Mouse (Mus musculus): ENCODE measurements around the gene Mybpc3. TPM values are rescaled to one million over a fixed set of nuclear protein-coding genes. Genes with fewer than 3 reads are reported as not detected.

The Mybpc3 gene
- 0.05 and 0.06 TPM in 2 replicates for polyA plus RNA-seq (2012; rRNA removed; ENCODE audit: low replicate concordance)

GRCm38 (mm10) chr2:91117585-91118275 is at the start of gene Mybpc3:
Gene Mybpc3, plus strand, starts transcription at chr2:91118144.

GRCm38 (mm10) chr2:91070076-91070800 is 47.7 kb upstream of the Mybpc3 start, which contains the start of gene Slc39a13:
Gene Slc39a13, minus strand, starts transcription at chr2:91070417.

GRCm38 (mm10) chr2:91081775-91082695 is 35.9 kb upstream of the Mybpc3 start, which contains the start of gene Spi1:
Gene Spi1, plus strand, starts transcription at chr2:91082390.

GRCm38 (mm10) chr2:91183711-91184405 is 65.9 kb downstream of the Mybpc3 start, which contains the start of gene Madd:
Gene Madd, minus strand, starts transcription at chr2:91183837.

Other genes starting within 250 kb of the Mybpc3 start
- 0.75 and 7.3 TPM in 2 replicates for gene C1qtnf4, start 232.3 kb upstream of the Mybpc3 start, polyA plus RNA-seq (2012; rRNA removed; ENCODE audit: low replicate concordance)
- 19.5 and 20.9 TPM in 2 replicates for gene Kbtbd4, start 213.4 kb upstream of the Mybpc3 start, polyA plus RNA-seq (2012; rRNA removed; ENCODE audit: low replicate concordance)
- 224 and 304 TPM in 2 replicates for gene Ndufs3, start 213.3 kb upstream of the Mybpc3 start, polyA plus RNA-seq (2012; rRNA removed; ENCODE audit: low replicate concordance)
- 35.7 and 60.4 TPM in 2 replicates for gene Celf1, start 177.8 kb upstream of the Mybpc3 start, polyA plus RNA-seq (2012; rRNA removed; ENCODE audit: low replicate concordance)
- gene Rapsn, start 82.5 kb upstream of the Mybpc3 start, polyA plus RNA-seq (2012; rRNA removed; ENCODE audit: low replicate concordance), result 0.96 and 1.6 TPM in 2 replicates
- gene Psmc3, start 64.1 kb upstream of the Mybpc3 start, polyA plus RNA-seq (2012; rRNA removed; ENCODE audit: low replicate concordance), result 103 and 111 TPM in 2 replicates
- 93.3 and 95.5 TPM in 2 replicates for gene Slc39a13, start 47.7 kb upstream of the Mybpc3 start, polyA plus RNA-seq (2012; rRNA removed; ENCODE audit: low replicate concordance)
- 43.6 and 58.8 TPM in 2 replicates for gene Spi1, start 35.8 kb upstream of the Mybpc3 start, polyA plus RNA-seq (2012; rRNA removed; ENCODE audit: low replicate concordance)
- gene Madd, start 65.7 kb downstream of the Mybpc3 start, polyA plus RNA-seq (2012; rRNA removed; ENCODE audit: low replicate concordance), result 10.4 and 13.9 TPM in 2 replicates
- gene Nr1h3, start 84.7 kb downstream of the Mybpc3 start, polyA plus RNA-seq (2012; rRNA removed; ENCODE audit: low replicate concordance), result 92.7 and 229 TPM in 2 replicates
- gene Acp2, start 84.7 kb downstream of the Mybpc3 start, polyA plus RNA-seq (2012; rRNA removed; ENCODE audit: low replicate concordance), result 43.8 and 53.1 TPM in 2 replicates
- 13.4 and 25.6 TPM in 2 replicates for gene Ddb2, start 118.8 kb downstream of the Mybpc3 start, polyA plus RNA-seq (2012; rRNA removed; ENCODE audit: low replicate concordance)
- gene Pacsin3, start 137.8 kb downstream of the Mybpc3 start, polyA plus RNA-seq (2012; rRNA removed; ENCODE audit: low replicate concordance), result 30.3 and 49.8 TPM in 2 replicates
- 36.4 and 53.7 TPM in 2 replicates for gene Arfgap2, start 146.8 kb downstream of the Mybpc3 start, polyA plus RNA-seq (2012; rRNA removed; ENCODE audit: low replicate concordance)

All from subcutaneous adipose tissue, adult 2 months (tissue).